Mouse (Mus musculus): Measurements from ENCODE around the gene Scnn1g. TPM values are rescaled to one million over a fixed set of nuclear protein-coding genes. Genes with fewer than 3 reads are reported as not detected.
A peak's percentile ranks its signal among the peaks of the same experiment; 100 is the strongest.

Gene Scnn1g
- polyA plus RNA-seq, 1 experiment, result 89.5 TPM

- Histone ChIP-seq H3K4me3 (replicated peaks; ENCODE audit: extremely low read depth, low read depth, low read length) (no peak overlapping the region), H3K4me1 (ENCODE audit: control insufficient read depth, insufficient read depth, low read length) (peaks cover 3% of the 10 kb centered on the region; the same call in 1 of the 2 replicates)
- TF ChIP-seq CTCF (IDR thresholded peaks at IDR 0.05; ENCODE audit: insufficient read depth, low read length), result no peak
- TF ChIP-seq POLR2A (IDR thresholded peaks at IDR 0.05; ENCODE audit: borderline replicate concordance, extremely low read depth, low read depth, low read length), result no peak
- WGBS, result 84% methylated on average over 2 of the region's 2 CpGs
- no peak for DNase-seq
These were observed 29.2 kb upstream of the Scnn1g start for GRCm38 (mm10) chr7:121705051-121705450.

GRCm38 (mm10) chr7:121706411-121707072, 27.7 kb upstream of the Scnn1g start:
- WGBS, result 1% methylated on average over 77 of the region's 77 CpGs
- DNase-seq, result peak; percentile 66
- TF ChIP-seq CTCF (IDR thresholded peaks at IDR 0.05; ENCODE audit: insufficient read depth, low read length) (no peak), POLR2A (IDR thresholded peaks at IDR 0.05; ENCODE audit: borderline replicate concordance, extremely low read depth, low read depth, low read length) (no peak)
- Histone ChIP-seq H3K4me3 (replicated peaks; ENCODE audit: extremely low read depth, low read depth, low read length) (peak overlapping the region; percentile 79), H3K4me1 (ENCODE audit: control insufficient read depth, insufficient read depth, low read length) (peaks cover 3% of the 10 kb centered on the region; the same call in 1 of the 2 replicates)

- TF ChIP-seq CTCF (IDR thresholded peaks at IDR 0.05; ENCODE audit: insufficient read depth, low read length) (no peak), POLR2A (IDR thresholded peaks at IDR 0.05; ENCODE audit: borderline replicate concordance, extremely low read depth, low read depth, low read length) (peak; percentile 46; the same call in 1 of the 2 replicates)
- WGBS, result under 1% methylated on average over 67 of the region's 82 CpGs
- H3K4me3 ChIP-seq (replicated peaks; ENCODE audit: extremely low read depth, low read depth, low read length), result peak within 1 kb of the TSS; percentile 79
- no peaks in the 10 kb centered on the region; the same call in 1 of the 2 replicates for H3K4me1 ChIP-seq (ENCODE audit: control insufficient read depth, insufficient read depth, low read length)
- DNase-seq, result peak; percentile 92
These were observed 27.1 kb upstream of the Scnn1g start, which contains the start of gene Usp31 for GRCm38 (mm10) chr7:121707073-121707667. Gene Usp31, minus strand, starts transcription at chr7:121707253.

- TF ChIP-seq CTCF (IDR thresholded peaks at IDR 0.05; ENCODE audit: insufficient read depth, low read length) (no peak), POLR2A (IDR thresholded peaks at IDR 0.05; ENCODE audit: borderline replicate concordance, extremely low read depth, low read depth, low read length) (no peak)
- no peaks in the 10 kb centered on the region for H3K4me1 ChIP-seq (ENCODE audit: control insufficient read depth, insufficient read depth, low read length)
- no peak for DNase-seq
- WGBS, result 51% methylated on average over 2 of the region's 2 CpGs
- no peak overlapping the region for H3K4me3 ChIP-seq (replicated peaks; ENCODE audit: extremely low read depth, low read depth, low read length)
These were observed 23.1 kb upstream of the Scnn1g start for GRCm38 (mm10) chr7:121711171-121711570.

GRCm38 (mm10) chr7:121717031-121717430, 17.2 kb upstream of the Scnn1g start:
- Histone ChIP-seq H3K4me3 (replicated peaks; ENCODE audit: extremely low read depth, low read depth, low read length) (no peak overlapping the region), H3K4me1 (ENCODE audit: control insufficient read depth, insufficient read depth, low read length) (no peaks in the 10 kb centered on the region)
- no peak for TF ChIP-seq POLR2A (IDR thresholded peaks at IDR 0.05; ENCODE audit: borderline replicate concordance, extremely low read depth, low read depth, low read length)
- no peak for TF ChIP-seq CTCF (IDR thresholded peaks at IDR 0.05; ENCODE audit: insufficient read depth, low read length)
- no peak for DNase-seq
- WGBS, result 64% methylated on average over 7 of the region's 7 CpGs

GRCm38 (mm10) chr7:121730225-121730624, 4.1 kb upstream of the Scnn1g start:
- TF ChIP-seq CTCF (IDR thresholded peaks at IDR 0.05; ENCODE audit: insufficient read depth, low read length) (peak; percentile 34; the same call in 1 of the 2 replicates), POLR2A (IDR thresholded peaks at IDR 0.05; ENCODE audit: borderline replicate concordance, extremely low read depth, low read depth, low read length) (no peak)
- 16% methylated on average over 5 of the region's 5 CpGs for WGBS
- no peak overlapping the region for H3K4me3 ChIP-seq (replicated peaks; ENCODE audit: extremely low read depth, low read depth, low read length)
- peak; percentile 25 for DNase-seq
- 0 out of 2 replicates have a peak, but pooled peaks cover 2% of the 10 kb centered on the region for H3K4me1 ChIP-seq (ENCODE audit: control insufficient read depth, insufficient read depth, low read length)

- DNase-seq, result peak; percentile 25
- WGBS, result 50% methylated on average over 29 of the region's 29 CpGs
- TF ChIP-seq POLR2A (IDR thresholded peaks at IDR 0.05; ENCODE audit: borderline replicate concordance, extremely low read depth, low read depth, low read length) (no peak), CTCF (IDR thresholded peaks at IDR 0.05; ENCODE audit: insufficient read depth, low read length) (no peak)
- Histone ChIP-seq H3K4me1 (ENCODE audit: control insufficient read depth, insufficient read depth, low read length) (0 out of 2 replicates have a peak, but pooled peaks cover 2% of the 10 kb centered on the region), H3K4me3 (replicated peaks; ENCODE audit: extremely low read depth, low read depth, low read length) (no peak overlapping the region)
These were observed 3.5 kb downstream of the Scnn1g start for GRCm38 (mm10) chr7:121737511-121738415.

- no peak overlapping the region for H3K4me3 ChIP-seq (replicated peaks; ENCODE audit: extremely low read depth, low read depth, low read length)
- no peaks in the 10 kb centered on the region for H3K4me1 ChIP-seq (ENCODE audit: control insufficient read depth, insufficient read depth, low read length)
- 75% methylated on average over 5 of the region's 5 CpGs for WGBS
- DNase-seq, result no peak
- TF ChIP-seq CTCF (IDR thresholded peaks at IDR 0.05; ENCODE audit: insufficient read depth, low read length) (no peak), POLR2A (IDR thresholded peaks at IDR 0.05; ENCODE audit: borderline replicate concordance, extremely low read depth, low read depth, low read length) (no peak)
These were observed 16.0 kb downstream of the Scnn1g start for GRCm38 (mm10) chr7:121750244-121750643.

- 38% methylated on average over 8 of the region's 8 CpGs for WGBS
- DNase-seq, result no peak
- H3K4me1 ChIP-seq (ENCODE audit: control insufficient read depth, insufficient read depth, low read length), result no peaks in the 10 kb centered on the region
These were observed 20.5 kb downstream of the Scnn1g start for GRCm38 (mm10) chr7:121754748-121755147.

More at GRCm38 (mm10) chr7:121754748-121755147, 20.5 kb downstream of the Scnn1g start:
- no peak overlapping the region for H3K4me3 ChIP-seq (replicated peaks; ENCODE audit: extremely low read depth, low read depth, low read length)
- TF ChIP-seq CTCF (IDR thresholded peaks at IDR 0.05; ENCODE audit: insufficient read depth, low read length), result no peak
- TF ChIP-seq POLR2A (IDR thresholded peaks at IDR 0.05; ENCODE audit: borderline replicate concordance, extremely low read depth, low read depth, low read length), result no peak

Measured in lung, adult 2 months (tissue).